Mouse (Mus musculus): ENCODE data around the gene Susd3.

- TF ChIP-seq POLR2A (IDR thresholded peaks at IDR 0.05; ENCODE audit: extremely low read depth, insufficient read depth, low read length) (no peak), CTCF (IDR thresholded peaks at IDR 0.05; ENCODE audit: extremely low read depth, insufficient read depth, low read length) (no peak)
These were observed 9.8 kb downstream of the Susd3 start for GRCm38 (mm10) chr13:49238737-49239136.

Measured in cortical plate, adult 2 months (tissue).